Mouse (Mus musculus) lung, postnatal 0 days (tissue): Measurements from ENCODE around the gene Slc25a13. TPM values are rescaled to one million over a fixed set of nuclear protein-coding genes. Genes with fewer than 3 reads are reported as not detected.

Experiments
- ATAC-seq: fragments of 200-750 bp; cut with Nextera tagmentation; 2 replicates; pipeline ENCODE4 v1.8.0; 2017; ENCODE audit warnings: moderate library complexity
- DNase-seq: peaks from one replicate; pipeline ENCODE4 v3.0.0-alpha.2; 2016; ENCODE audit warnings: low spot score
- H3K27ac ChIP-seq: fragments of 300-500 bp; sonication (generic); 2 replicates; pipeline ENCODE4 v1.5.1; 2014; ENCODE audit warnings: antibody characterized with exemption, mild to moderate bottlenecking, low read length, mixed read lengths
- H3K27me3 ChIP-seq: fragments of 300-500 bp; sonication (generic); replicated peaks from 2 replicates; pipeline ENCODE4 v1.6.1; 2014; ENCODE audit warnings: low read length, mixed read lengths; ENCODE audit not compliant: insufficient read depth
- H3K36me3 ChIP-seq: fragments of 300-500 bp; sonication (generic); 2 replicates; pipeline ENCODE4 v1.6.1; 2014; ENCODE audit warnings: low read length, mixed read lengths; ENCODE audit not compliant: insufficient read depth
- H3K4me1 ChIP-seq: fragments of 300-500 bp; sonication (generic); 2 replicates; pipeline ENCODE4 v1.6.1; 2014; ENCODE audit warnings: antibody characterized with exemption, low read depth, low read length, mixed read lengths; ENCODE audit not compliant: insufficient read depth
- H3K4me2 ChIP-seq: fragments of 300-500 bp; sonication (generic); replicated peaks from 2 replicates; pipeline ENCODE4 v1.6.1; 2014; ENCODE audit warnings: low read depth, mild to moderate bottlenecking, low read length, moderate library complexity, mixed read lengths
- H3K4me3 ChIP-seq: fragments of 300-500 bp; sonication (generic); 2 replicates; pipeline ENCODE4 v1.5.1; 2014; ENCODE audit warnings: low read depth, low read length
- H3K9ac ChIP-seq: fragments of 300-500 bp; sonication (generic); replicated peaks from 2 replicates; pipeline ENCODE4 v1.6.1; 2014; ENCODE audit warnings: low read depth, mild to moderate bottlenecking
- H3K9me3 ChIP-seq: fragments of 300-500 bp; sonication (generic); 2 replicates; pipeline ENCODE4 v1.6.1; 2016; ENCODE audit warnings: low read length, mixed read lengths
- CTCF ChIP-seq: IDR thresholded peaks from 2 replicates; pipeline ENCODE4 v1.5.1; 2016; ENCODE audit warnings: antibody characterized with exemption, mild to moderate bottlenecking
- EP300 ChIP-seq: IDR thresholded peaks from 2 replicates; pipeline ENCODE4 v1.6.1; 2016; ENCODE audit warnings: antibody characterized with exemption, mild to moderate bottlenecking, control low read depth
- WGBS: fragments of 180-500 bp; shearing (Covaris S2); extraction: QIAGEN DNeasy Blood & Tissue Kit; methylation state at CpG from one replicate; pipeline ENCODE4 v1.1.7; 2014; 5-methylcytosine and 5-hydroxymethylcytosine counted together
- polyA plus RNA-seq: library from polyadenylated mRNA; unstranded; fragments of >200 nt; fragmentation: Nextera tagmentation; extraction: Ambion mirVana; gene quantifications from 2 replicates; pipeline ENCODE4 v1.2.1, GENCODE M21; 2015

Gene Slc25a13
- polyA plus RNA-seq, 1 experiment from 2014 or later = 7.1 TPM

GRCm38 (mm10) chr6:6016931-6017330 lies 200.0 kb downstream of the Slc25a13 start:
- Histone ChIP-seq H3K4me1 (no peaks in the 10 kb centered on the region), H3K27me3 (no peaks in the 10 kb centered on the region), H3K27ac (no peak overlapping the region), H3K4me2 (no peak overlapping the region), H3K36me3 (no peaks in the 10 kb centered on the region), H3K9ac (no peak overlapping the region), H3K9me3 (no peaks in the 10 kb centered on the region), H3K4me3 (no peak overlapping the region)
- ATAC-seq = no peak
- WGBS = 45% methylated on average over 9 of the region's 9 CpGs
- no peak for DNase-seq
- TF ChIP-seq EP300 = no peak
- no peak for TF ChIP-seq CTCF

- 46% methylated on average over 15 of the region's 15 CpGs for WGBS
- Histone ChIP-seq H3K9me3 (no peaks in the 10 kb centered on the region), H3K4me1 (no peaks in the 10 kb centered on the region), H3K27ac (no peak overlapping the region), H3K9ac (no peak overlapping the region), H3K36me3 (no peaks in the 10 kb centered on the region), H3K4me3 (no peak overlapping the region), H3K27me3 (no peaks in the 10 kb centered on the region), H3K4me2 (no peak overlapping the region)
- TF ChIP-seq CTCF (no peak), EP300 (no peak)
- no peak for DNase-seq
- ATAC-seq = no peak
These were observed 201.4 kb downstream of the Slc25a13 start for GRCm38 (mm10) chr6:6015616-6016015.

GRCm38 (mm10) chr6:6011364-6011763 lies 205.6 kb downstream of the Slc25a13 start:
- Histone ChIP-seq H3K9me3 (no peaks in the 10 kb centered on the region), H3K9ac (no peak overlapping the region), H3K27ac (no peak overlapping the region), H3K4me3 (no peak overlapping the region), H3K4me2 (no peak overlapping the region), H3K36me3 (no peaks in the 10 kb centered on the region), H3K27me3 (no peaks in the 10 kb centered on the region), H3K4me1 (no peaks in the 10 kb centered on the region)
- no peak for ATAC-seq
- 87% methylated on average over 2 of the region's 2 CpGs for WGBS
- no peak for DNase-seq
- TF ChIP-seq EP300 (no peak), CTCF (no peak)

GRCm38 (mm10) chr6:6005762-6006431 lies 211.1 kb downstream of the Slc25a13 start:
- 6% methylated on average over 42 of the region's 42 CpGs for WGBS
- ATAC-seq (peak; percentile 83), DNase-seq (peak; percentile 81)
- Histone ChIP-seq H3K9me3 (no peaks in the 10 kb centered on the region), H3K27me3 (no peaks in the 10 kb centered on the region), H3K27ac (no peak overlapping the region), H3K4me1 (no peaks in the 10 kb centered on the region), H3K36me3 (no peaks in the 10 kb centered on the region), H3K4me3 (peak overlapping the region; percentile 44), H3K4me2 (peak overlapping the region; percentile 72), H3K9ac (peak overlapping the region; percentile 8; the same call in 1 of the 2 replicates)
- TF ChIP-seq CTCF = peak; percentile 96
- TF ChIP-seq EP300 = no peak

GRCm38 (mm10) chr6:6004756-6005485 lies 212.1 kb downstream of the Slc25a13 start:
- no peaks in the 10 kb centered on the region for H3K36me3 ChIP-seq
- ATAC-seq = no peak
- DNase-seq = peak; percentile 48
- no peaks in the 10 kb centered on the region for H3K4me1 ChIP-seq
- 0 out of 2 replicates have a peak overlapping the region, but pooled peaks have one; percentile 19 for H3K4me3 ChIP-seq
- no peaks in the 10 kb centered on the region for H3K9me3 ChIP-seq
- no peak overlapping the region for H3K9ac ChIP-seq
- no peaks in the 10 kb centered on the region for H3K27me3 ChIP-seq
- TF ChIP-seq CTCF (no peak), EP300 (no peak)
- H3K4me2 ChIP-seq = peak overlapping the region; percentile 37
- 33% methylated on average over 12 of the region's 12 CpGs for WGBS
- no peak overlapping the region for H3K27ac ChIP-seq

GRCm38 (mm10) chr6:6002061-6002460 lies 214.9 kb downstream of the Slc25a13 start:
- H3K9ac ChIP-seq = no peak overlapping the region
- DNase-seq (no peak), ATAC-seq (no peak)
- H3K4me3 ChIP-seq = no peak overlapping the region
- no peaks in the 10 kb centered on the region for H3K9me3 ChIP-seq
- H3K36me3 ChIP-seq = no peaks in the 10 kb centered on the region
- no peaks in the 10 kb centered on the region for H3K4me1 ChIP-seq
- WGBS = 70% methylated on average over 3 of the region's 3 CpGs
- no peak overlapping the region for H3K4me2 ChIP-seq
- H3K27me3 ChIP-seq = no peaks in the 10 kb centered on the region
- TF ChIP-seq CTCF (no peak), EP300 (no peak)
- no peak overlapping the region for H3K27ac ChIP-seq
